Mouse (Mus musculus): ENCODE results near the gene Sema4d. TPM values are rescaled to one million over a fixed set of nuclear protein-coding genes. Genes with fewer than 3 reads are reported as not detected.

Sema4d gene
- total RNA-seq, 1 experiment = 25.1 TPM

DNA sequence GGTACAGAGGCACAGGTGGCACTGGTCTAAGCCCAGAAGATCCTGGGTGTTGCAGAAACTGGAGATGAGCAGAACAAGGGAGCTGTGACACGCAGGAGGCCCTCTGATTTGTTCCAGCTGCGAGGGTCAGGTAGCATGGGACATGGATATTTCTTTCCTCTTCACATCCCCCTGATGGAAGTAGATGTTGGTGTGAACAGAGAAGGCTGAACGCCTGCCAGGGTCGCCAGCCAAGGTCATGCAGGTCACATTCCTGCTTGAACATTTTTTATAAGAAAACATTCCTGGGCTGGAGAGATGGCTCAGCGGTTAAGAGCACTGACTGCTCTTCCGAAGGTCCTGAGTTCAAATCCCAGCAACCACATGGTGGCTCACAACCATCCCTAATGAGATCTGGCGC, 66.2 kb downstream of the Sema4d start:
- no peak for DNase-seq (ENCODE audit: low read depth, low spot score)
- Histone ChIP-seq H3K9me3 (ENCODE audit: control insufficient read depth, insufficient read depth, low read depth, low read length) (no peaks in the 10 kb centered on the region), H3K9ac (ENCODE audit: insufficient read depth, low read depth, low read length, poor library complexity, severe bottlenecking) (peak overlapping the region; percentile 28; the same call in 1 of the 2 replicates), H3K4me1 (ENCODE audit: control insufficient read depth in 2 of 2, insufficient read depth in 2 of 2, low read length in 2 of 2, poor library complexity in 1 of 2) (peaks cover 13 to 67% of the 10 kb centered on the region in 2 experiments), H3K27ac (ENCODE audit: insufficient read depth, low read depth, low read length, poor library complexity, severe bottlenecking) (peak overlapping the region; percentile 24; the same call in 1 of the 2 replicates), H3K4me3 (ENCODE audit: insufficient read depth in 1 of 2, low read depth in 1 of 2, low read length in 2 of 2, poor library complexity in 1 of 2, severe bottlenecking in 1 of 2) (no peak overlapping the region), H3K36me3 (ENCODE audit: control insufficient read depth, insufficient read depth, low read length, poor library complexity, severe bottlenecking) (no peaks in the 10 kb centered on the region)
- in situ Hi-C loops (cut with MboI; ENCODE audit: low sequenced_read_pairs in 2 of 2, unreplicated experiment in 2 of 2) = no loop called here
- TF ChIP-seq ZNF384 (IDR thresholded peaks at IDR 0.05; ENCODE audit: low read depth, low read length) (peak; percentile 68), MAFK (IDR thresholded peaks at IDR 0.05; ENCODE audit: insufficient read depth, low read depth, low read length) (no peak)

DNA sequence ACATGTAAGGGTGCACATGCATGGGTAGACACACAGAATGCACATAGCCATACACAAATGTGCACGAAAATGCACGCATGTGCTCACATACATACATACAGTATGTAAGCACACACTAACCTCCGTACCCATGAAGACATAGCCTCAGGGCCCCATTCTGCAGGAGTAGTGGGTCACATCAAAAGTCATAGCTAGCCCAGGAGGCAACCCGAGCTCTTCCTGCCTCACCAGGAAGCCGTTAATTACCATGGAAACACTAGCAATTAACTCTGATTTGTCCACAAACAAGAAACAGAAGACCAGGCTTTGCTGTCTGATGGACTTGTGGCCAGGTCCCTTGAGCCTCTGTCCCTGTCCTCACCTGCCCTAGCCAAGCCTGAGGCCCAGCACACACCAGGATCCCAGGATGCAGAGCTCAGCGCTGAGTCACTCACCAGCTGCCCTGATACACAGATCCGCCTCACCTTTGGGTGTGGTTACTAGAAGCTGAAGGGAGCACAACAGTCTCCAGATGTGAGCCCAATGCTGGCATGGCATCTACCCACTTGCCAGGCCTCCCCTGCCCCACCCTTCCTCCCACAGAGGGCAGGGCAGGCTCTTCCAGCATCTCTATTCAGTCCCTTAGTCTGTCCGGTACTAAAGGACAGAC, 67.5 kb downstream of the Sema4d start:
- peaks cover 13 to 55% of the 10 kb centered on the region in 2 experiments for H3K4me1 ChIP-seq (ENCODE audit: control insufficient read depth in 2 of 2, insufficient read depth in 2 of 2, low read length in 2 of 2, poor library complexity in 1 of 2)
- DNase-seq (ENCODE audit: low read depth, low spot score) = no peak
- no peak overlapping the region for H3K27ac ChIP-seq (ENCODE audit: insufficient read depth, low read depth, low read length, poor library complexity, severe bottlenecking)
- no peaks in the 10 kb centered on the region for H3K9me3 ChIP-seq (ENCODE audit: control insufficient read depth, insufficient read depth, low read depth, low read length)
- in situ Hi-C loops (cut with MboI; ENCODE audit: low sequenced_read_pairs in 2 of 2, unreplicated experiment in 2 of 2) = no loop called here
- H3K4me3 ChIP-seq (ENCODE audit: insufficient read depth in 1 of 2, low read depth in 1 of 2, low read length in 2 of 2, poor library complexity in 1 of 2, severe bottlenecking in 1 of 2) = no peak overlapping the region
- H3K36me3 ChIP-seq (ENCODE audit: control insufficient read depth, insufficient read depth, low read length, poor library complexity, severe bottlenecking) = peaks cover 2% of the 10 kb centered on the region; the same call in 1 of the 2 replicates
- H3K9ac ChIP-seq (ENCODE audit: insufficient read depth, low read depth, low read length, poor library complexity, severe bottlenecking) = no peak overlapping the region
- TF ChIP-seq MAFK (IDR thresholded peaks at IDR 0.05; ENCODE audit: insufficient read depth, low read depth, low read length) (0 out of 2 replicates have a peak, but pooled peaks have one; percentile 40), CHD2 (IDR thresholded peaks at IDR 0.05; ENCODE audit: low read depth, low read length) (no peak)

DNA sequence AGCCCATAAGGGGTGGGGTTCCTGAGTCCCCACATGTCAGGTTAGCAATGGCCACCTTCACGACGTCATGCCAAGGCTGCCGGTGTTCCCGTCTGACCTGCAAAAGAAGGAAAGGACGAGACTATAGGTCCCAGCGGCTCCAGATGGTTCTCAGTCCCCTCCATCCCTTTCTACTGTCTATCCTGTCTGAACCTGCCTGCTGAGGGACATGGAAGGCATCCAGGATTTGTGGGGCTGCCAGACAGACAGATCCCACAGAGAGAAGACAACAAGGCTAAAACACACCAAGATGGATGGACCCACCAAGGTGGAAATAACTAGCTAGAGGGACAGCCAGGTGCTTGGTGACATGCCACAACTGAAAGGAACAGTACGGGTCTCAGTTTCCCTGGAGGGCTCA, 68.1 kb downstream of the Sema4d start:
- H3K9me3 ChIP-seq (ENCODE audit: control insufficient read depth, insufficient read depth, low read depth, low read length) = no peaks in the 10 kb centered on the region
- in situ Hi-C loops (cut with MboI; ENCODE audit: low sequenced_read_pairs in 2 of 2, unreplicated experiment in 2 of 2) = no loop called here
- H3K4me1 ChIP-seq (ENCODE audit: control insufficient read depth in 2 of 2, insufficient read depth in 2 of 2, low read length in 2 of 2, poor library complexity in 1 of 2) = peaks cover 13 to 50% of the 10 kb centered on the region in 2 experiments

DNA sequence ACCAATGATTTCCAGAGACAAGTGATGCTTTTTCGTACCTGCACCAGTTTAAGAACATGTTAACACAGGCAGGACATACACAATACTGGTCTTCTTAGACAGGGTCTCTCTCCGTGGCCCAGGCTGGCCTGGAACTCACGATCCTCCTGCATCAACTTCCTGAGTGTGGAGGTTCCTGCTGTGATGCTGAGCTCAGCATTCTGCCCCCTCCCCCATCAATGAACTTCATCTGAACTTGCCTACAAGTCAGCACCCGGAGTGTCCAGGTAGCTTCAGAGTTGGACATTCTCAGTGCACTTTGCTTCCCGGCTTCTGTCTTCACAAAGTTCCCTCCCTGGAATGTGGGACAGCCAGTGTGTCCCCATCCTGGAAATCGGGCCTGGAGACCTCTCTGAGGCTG, 69.0 kb downstream of the Sema4d start:
- Histone ChIP-seq H3K4me1 (ENCODE audit: control insufficient read depth in 2 of 2, insufficient read depth in 2 of 2, low read length in 2 of 2, poor library complexity in 1 of 2) (peaks cover 13 to 46% of the 10 kb centered on the region in 2 experiments), H3K27ac (ENCODE audit: insufficient read depth, low read depth, low read length, poor library complexity, severe bottlenecking) (no peak overlapping the region), H3K36me3 (ENCODE audit: control insufficient read depth, insufficient read depth, low read length, poor library complexity, severe bottlenecking) (peaks cover 7% of the 10 kb centered on the region; the same call in 1 of the 2 replicates), H3K9ac (ENCODE audit: insufficient read depth, low read depth, low read length, poor library complexity, severe bottlenecking) (no peak overlapping the region), H3K9me3 (ENCODE audit: control insufficient read depth, insufficient read depth, low read depth, low read length) (no peaks in the 10 kb centered on the region), H3K4me3 (ENCODE audit: insufficient read depth in 1 of 2, low read depth in 1 of 2, low read length in 2 of 2, poor library complexity in 1 of 2, severe bottlenecking in 1 of 2) (no peak overlapping the region)
- DNase-seq (ENCODE audit: low read depth, low spot score) = no peak
- TF ChIP-seq HCFC1 (IDR thresholded peaks at IDR 0.05; ENCODE audit: borderline replicate concordance, insufficient read depth, low read length) = no peak
- peak; percentile 88 for TF ChIP-seq MAFK (IDR thresholded peaks at IDR 0.05; ENCODE audit: insufficient read depth, low read depth, low read length)
- in situ Hi-C loops (cut with MboI; ENCODE audit: low sequenced_read_pairs in 2 of 2, unreplicated experiment in 2 of 2) = no loop called here

More for the DNA sequence above, 68.1 kb downstream of the Sema4d start:
- no peak for DNase-seq (ENCODE audit: low read depth, low spot score)
- H3K27ac ChIP-seq (ENCODE audit: insufficient read depth, low read depth, low read length, poor library complexity, severe bottlenecking) = no peak overlapping the region
- peaks cover 3% of the 10 kb centered on the region; the same call in 1 of the 2 replicates for H3K36me3 ChIP-seq (ENCODE audit: control insufficient read depth, insufficient read depth, low read length, poor library complexity, severe bottlenecking)
- no peak for TF ChIP-seq HCFC1 (IDR thresholded peaks at IDR 0.05; ENCODE audit: borderline replicate concordance, insufficient read depth, low read length)
- no peak for TF ChIP-seq MAFK (IDR thresholded peaks at IDR 0.05; ENCODE audit: insufficient read depth, low read depth, low read length)
- TF ChIP-seq ZNF384 (IDR thresholded peaks at IDR 0.05; ENCODE audit: low read depth, low read length) = no peak
- TF ChIP-seq CHD2 (IDR thresholded peaks at IDR 0.05; ENCODE audit: low read depth, low read length) = no peak
- no peak for TF ChIP-seq ZC3H11A (IDR thresholded peaks at IDR 0.05; ENCODE audit: borderline replicate concordance, low read depth, low read length)
- H3K4me3 ChIP-seq (ENCODE audit: insufficient read depth in 1 of 2, low read depth in 1 of 2, low read length in 2 of 2, poor library complexity in 1 of 2, severe bottlenecking in 1 of 2) = no peak overlapping the region
- no peak overlapping the region for H3K9ac ChIP-seq (ENCODE audit: insufficient read depth, low read depth, low read length, poor library complexity, severe bottlenecking)

DNA sequence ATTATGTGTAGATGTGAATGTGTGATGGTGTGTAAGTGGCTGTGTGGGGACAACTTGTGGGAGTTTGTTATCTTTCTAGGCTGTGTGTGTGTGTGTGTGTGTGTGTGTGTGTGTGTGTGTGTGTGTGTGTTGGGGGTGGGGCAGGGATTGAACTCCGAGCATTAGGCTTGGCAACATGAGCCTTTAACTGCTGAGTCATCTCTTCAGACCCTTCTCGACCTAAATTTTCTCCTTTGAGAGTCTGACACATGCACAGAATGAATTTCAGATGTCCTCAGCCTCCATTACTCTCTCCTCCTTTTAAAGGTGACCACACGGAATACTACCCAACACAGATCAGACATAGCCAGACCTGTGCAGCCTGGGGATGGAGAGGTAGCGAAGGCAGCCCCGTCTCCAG, 70.4 kb downstream of the Sema4d start:
- TF ChIP-seq MAFK (IDR thresholded peaks at IDR 0.05; ENCODE audit: insufficient read depth, low read depth, low read length) = peak; percentile 56
- no peak for TF ChIP-seq CHD2 (IDR thresholded peaks at IDR 0.05; ENCODE audit: low read depth, low read length)
- TF ChIP-seq HCFC1 (IDR thresholded peaks at IDR 0.05; ENCODE audit: borderline replicate concordance, insufficient read depth, low read length) = no peak
- TF ChIP-seq ZNF384 (IDR thresholded peaks at IDR 0.05; ENCODE audit: low read depth, low read length) = no peak
- Histone ChIP-seq H3K9ac (ENCODE audit: insufficient read depth, low read depth, low read length, poor library complexity, severe bottlenecking) (no peak overlapping the region; the same call in 1 of the 2 replicates), H3K4me1 (ENCODE audit: control insufficient read depth in 2 of 2, insufficient read depth in 2 of 2, low read length in 2 of 2, poor library complexity in 1 of 2) (peaks cover 5 to 37% of the 10 kb centered on the region in 2 experiments), H3K27ac (ENCODE audit: insufficient read depth, low read depth, low read length, poor library complexity, severe bottlenecking) (0 out of 2 replicates have a peak overlapping the region, but pooled peaks have one; percentile 0), H3K36me3 (ENCODE audit: control insufficient read depth, insufficient read depth, low read length, poor library complexity, severe bottlenecking) (peaks cover 7% of the 10 kb centered on the region; the same call in 1 of the 2 replicates), H3K9me3 (ENCODE audit: control insufficient read depth, insufficient read depth, low read depth, low read length) (no peaks in the 10 kb centered on the region), H3K4me3 (ENCODE audit: insufficient read depth in 1 of 2, low read depth in 1 of 2, low read length in 2 of 2, poor library complexity in 1 of 2, severe bottlenecking in 1 of 2) (no peak overlapping the region)
- in situ Hi-C loops (cut with MboI; ENCODE audit: low sequenced_read_pairs in 2 of 2, unreplicated experiment in 2 of 2) = no loop called here
- no peak for DNase-seq (ENCODE audit: low read depth, low spot score)
